Mouse (Mus musculus): ENCODE measurements around the gene Aldh1a1.

The Aldh1a1 gene

DNA sequence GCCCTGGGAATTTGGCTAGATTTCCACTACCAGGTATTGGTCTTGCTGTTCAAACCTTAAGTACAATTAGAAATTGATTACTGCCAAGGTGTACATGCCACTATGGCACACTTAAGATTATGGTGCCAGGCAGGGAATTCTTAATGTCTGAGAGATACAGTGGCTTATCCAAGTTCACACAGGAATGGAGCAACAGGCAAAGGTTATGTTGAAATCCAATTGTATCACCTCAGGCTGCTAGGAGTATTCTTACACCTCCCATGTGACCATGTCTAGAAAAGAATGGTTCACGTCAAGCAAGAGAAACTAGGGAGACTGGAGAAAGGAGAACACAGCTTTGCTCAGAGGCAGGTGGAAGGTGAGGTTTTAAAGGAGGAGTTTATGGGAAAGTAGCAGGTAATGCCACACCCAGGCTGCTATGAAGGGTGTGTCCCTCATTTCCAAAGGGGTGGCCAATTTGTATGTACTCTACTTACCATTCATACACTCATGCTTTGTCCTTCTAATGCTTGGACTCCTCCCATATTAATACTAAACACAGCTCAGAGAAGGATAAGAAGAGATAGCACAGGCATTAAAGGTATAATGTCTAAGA is 160.7 kb downstream of the Aldh1a1 start:
- DNase-seq (ENCODE audit: low read depth): no peak

DNA sequence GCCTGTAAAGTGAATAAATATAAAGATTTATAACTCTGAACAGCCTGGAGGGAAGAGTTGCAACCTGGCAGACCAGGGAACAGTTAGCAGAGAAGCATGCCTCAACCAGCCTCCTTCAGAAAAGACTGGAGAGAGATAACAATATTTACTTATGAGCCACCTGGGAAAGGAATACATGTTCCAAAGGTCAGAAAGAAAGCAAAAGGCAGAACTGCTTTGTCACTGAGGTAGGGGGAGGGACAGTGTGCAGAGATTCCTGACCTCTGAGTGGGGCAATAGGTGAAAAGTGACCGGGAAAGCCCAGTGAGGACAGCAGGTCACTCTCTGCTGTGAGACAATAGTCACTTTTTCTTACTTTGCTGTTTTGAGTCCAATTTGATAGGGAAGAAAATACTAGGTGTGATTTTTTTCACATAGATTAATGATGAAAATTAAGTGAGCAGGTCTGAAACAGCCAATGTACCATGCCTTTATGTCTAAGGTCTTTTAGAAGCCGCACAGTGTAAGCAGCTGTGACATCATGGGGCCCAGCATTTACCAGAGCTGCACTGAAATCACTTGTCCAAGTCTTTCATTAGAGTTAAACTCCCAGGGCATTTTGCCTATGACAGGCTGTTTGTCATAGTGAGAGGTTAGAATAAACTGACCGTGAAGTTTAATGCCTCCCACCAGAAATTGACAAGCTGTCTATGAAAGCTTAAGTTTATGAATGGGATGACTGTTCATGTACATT is 161.8 kb downstream of the Aldh1a1 start:
- no peak for DNase-seq (ENCODE audit: low read depth)

DNA sequence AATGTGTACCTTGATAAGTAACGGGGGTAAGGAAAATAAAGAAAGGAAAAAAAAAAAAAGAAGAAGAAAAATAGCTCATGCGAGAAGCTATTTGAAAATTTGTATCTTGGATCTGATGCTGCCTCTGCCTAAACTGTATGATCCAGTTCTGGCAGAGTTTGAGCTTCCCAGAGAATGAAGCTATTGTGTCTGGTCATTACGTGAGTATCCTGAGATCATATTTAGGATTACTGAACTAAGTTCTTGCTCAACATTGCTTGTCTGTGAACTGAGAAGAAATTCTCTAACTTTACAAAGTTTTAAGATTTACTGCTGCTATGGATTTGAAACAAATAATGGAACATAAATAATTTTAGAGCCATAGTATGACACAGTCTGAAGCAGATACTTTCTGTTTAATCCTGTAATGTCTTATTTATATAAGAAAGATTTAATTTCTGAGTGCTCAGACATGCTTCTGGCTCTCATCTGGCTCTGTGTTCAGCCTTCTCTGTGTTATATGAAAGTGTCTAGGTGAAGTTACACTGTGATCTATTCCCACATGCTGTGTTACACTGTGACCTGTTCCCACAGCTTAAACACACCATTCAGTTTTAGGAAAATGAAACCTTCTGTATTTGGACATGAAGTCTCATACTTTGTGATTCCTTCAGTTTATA is 185.3 kb downstream of the Aldh1a1 start:
- DNase-seq (ENCODE audit: low read depth): peak; percentile 40

All from NIH3T3 (cell line).